Mouse (Mus musculus): ENCODE results near the gene Hist1h3c.
A peak's percentile ranks its signal among the peaks of the same experiment; 100 is the strongest.
"Not testable (repeated sequence)": the region's sequence is repeated elsewhere in the genome, so short reads cannot be mapped to it uniquely, and the experiment has no call there.

Hist1h3c gene

DNA sequence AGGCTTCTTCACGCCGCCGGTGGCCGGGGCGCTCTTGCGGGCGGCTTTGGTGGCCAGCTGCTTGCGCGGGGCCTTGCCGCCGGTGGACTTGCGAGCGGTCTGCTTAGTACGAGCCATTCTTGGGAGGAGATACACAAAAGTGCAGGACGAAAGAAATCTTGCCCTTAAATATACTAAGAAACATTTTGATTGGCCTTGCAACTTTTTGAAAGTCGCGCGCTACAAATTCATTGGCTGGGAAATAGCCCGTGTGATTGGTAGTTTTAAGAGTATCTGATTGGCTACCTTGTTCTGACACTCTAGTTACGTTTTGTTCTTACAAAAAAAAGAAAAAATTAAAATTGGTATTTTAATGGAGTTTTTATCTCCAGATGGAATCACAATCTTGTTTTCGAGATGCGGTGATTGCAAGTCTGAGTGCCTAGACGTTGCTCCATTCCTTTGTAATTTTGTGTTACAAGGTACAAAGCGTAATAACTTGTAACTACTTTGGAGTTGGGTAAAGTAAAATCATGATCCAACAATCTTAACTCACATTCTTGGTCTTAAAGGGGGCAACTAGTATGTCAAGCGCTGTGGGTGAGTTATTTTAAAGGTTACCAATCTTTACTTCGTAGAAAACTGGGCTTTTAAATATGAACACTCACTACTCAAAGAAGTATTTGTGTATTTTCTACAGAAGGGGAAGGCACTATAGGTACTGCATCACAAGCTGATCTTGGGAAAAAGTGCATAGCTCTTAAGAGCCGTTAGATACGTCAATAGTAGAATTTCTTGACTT lies at the start of gene Hist1h3c:
Gene Hist1h3c (minus strand): TSS at position 222 of the 781 bp plus-strand sequence.
- DNase-seq (ENCODE audit: low read depth, low spot score), result peak; percentile 89

DNA sequence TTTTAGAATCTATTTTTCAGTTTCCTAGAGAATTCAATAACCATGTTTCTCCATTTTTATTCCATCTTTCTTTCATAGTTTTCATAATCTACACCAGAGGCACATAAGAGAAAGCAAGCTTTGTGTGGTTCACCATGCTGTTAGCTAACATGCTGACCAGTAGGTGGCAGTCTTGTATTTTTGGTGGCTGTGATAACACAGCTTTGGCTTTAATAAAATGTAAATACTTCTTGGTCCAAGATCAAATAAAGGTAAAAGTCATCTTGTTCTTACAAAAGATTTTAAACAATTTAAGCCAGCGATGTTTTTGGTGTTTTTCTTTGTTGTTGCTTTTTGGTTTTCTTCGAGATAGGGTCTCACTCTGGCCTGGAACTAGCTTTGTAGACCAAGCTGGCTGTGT lies 47.1 kb upstream of the Hist1h3c start:
- DNase-seq (ENCODE audit: low read depth, low spot score), result peak; percentile 51

DNA sequence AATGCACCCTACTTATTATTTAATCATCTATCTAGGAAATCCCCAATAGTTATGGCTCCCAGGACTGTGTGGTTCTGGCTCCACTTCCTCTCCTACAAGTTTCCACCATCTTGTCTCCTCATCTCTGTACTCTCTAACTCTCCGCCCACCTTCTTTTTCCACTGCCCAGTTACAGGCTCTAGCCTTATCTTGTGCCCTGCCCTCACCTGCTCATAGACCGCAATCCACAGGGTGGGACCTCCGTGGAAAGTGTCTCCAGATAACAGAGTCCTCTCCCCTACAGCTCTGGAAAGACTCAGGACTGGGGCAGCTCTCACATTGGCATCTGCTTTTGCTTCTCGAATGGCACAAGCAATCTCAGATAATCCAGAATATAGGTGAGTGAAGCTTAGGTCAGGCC lies 33.6 kb upstream of the Hist1h3c start:
- DNase-seq (ENCODE audit: low read depth, low spot score), result no peak

DNA sequence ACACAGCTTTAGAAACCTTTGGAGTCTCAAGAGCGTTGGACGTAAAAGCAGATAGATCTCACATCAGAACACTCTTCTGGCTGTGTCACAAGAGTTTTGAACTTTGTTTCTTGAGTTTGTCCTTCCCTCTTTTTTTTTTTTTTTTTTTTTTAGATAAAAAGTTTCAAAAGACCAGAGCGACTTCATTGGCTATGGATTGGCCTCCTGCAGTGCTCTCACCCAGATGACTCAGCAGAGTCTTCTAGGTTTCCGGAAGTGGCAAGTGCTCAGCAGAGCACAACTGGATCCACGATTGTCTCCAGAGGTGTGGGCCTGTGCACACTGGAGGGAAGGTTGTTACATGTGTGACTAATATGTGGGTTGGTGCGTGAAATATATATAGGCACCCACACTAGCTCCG lies 32.9 kb upstream of the Hist1h3c start:
- DNase-seq (ENCODE audit: low read depth, low spot score), result no peak

DNA sequence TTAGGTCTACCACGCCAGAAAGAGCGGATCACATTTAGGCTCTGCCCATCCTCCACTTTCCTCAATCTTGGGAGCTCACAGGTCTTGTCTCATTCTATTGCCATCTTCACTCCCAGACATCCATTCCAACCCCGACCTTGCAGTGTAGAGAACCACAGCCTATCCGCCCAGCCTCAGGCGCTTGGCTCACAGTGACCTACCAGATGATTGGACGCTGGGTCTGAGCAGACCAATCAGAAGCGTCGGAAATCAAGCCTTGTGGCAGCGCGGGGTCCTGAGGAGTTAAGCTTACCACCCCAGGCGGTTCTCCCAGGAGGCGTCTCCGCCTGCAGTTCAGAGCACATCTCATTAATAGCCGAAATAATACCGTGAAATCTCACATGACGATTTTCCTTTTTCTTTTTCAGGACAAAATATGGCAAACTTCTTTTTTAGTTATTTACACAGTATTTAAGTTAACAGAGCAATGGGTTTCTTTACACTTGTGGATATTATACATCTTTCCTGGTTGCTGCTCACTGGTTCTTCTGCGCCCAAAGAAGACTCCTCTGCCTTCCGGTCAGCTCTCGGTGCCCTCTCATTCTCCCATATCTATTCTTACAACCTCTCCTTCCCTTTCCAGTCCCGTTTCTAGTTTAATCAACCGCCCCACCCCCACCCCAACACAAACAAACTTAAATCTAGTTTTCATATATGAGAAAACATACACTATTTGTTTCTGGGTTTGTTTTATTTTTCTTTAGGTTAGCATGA lies 27.3 kb upstream of the Hist1h3c start:
- peak; percentile 57 for DNase-seq (ENCODE audit: low read depth, low spot score)

DNA sequence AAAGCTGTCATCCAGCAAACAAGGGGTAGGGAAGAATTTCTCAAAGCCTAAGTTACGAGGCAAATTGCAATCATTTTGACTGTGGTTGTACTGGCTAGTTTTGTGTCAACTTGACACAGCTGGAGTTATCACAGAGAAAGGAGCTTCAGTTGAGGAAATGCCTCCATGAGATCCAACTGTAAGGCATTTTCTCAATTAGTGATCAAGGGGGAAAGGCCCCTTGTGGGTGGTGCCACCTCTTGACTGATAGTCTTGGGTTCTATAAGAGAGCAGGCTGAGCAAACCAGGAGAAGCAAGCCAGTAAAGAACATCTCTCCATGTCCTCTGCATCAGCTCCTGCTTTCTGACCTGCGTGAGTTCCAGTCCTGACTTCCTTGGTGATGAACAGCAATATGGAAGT lies 24.2 kb upstream of the Hist1h3c start, which contains the start of gene Trim38:
Gene Trim38 (plus strand): TSS at position 301 of the 400 bp plus-strand sequence.
- DNase-seq (ENCODE audit: low read depth, low spot score), result not testable (repeated sequence)

DNA sequence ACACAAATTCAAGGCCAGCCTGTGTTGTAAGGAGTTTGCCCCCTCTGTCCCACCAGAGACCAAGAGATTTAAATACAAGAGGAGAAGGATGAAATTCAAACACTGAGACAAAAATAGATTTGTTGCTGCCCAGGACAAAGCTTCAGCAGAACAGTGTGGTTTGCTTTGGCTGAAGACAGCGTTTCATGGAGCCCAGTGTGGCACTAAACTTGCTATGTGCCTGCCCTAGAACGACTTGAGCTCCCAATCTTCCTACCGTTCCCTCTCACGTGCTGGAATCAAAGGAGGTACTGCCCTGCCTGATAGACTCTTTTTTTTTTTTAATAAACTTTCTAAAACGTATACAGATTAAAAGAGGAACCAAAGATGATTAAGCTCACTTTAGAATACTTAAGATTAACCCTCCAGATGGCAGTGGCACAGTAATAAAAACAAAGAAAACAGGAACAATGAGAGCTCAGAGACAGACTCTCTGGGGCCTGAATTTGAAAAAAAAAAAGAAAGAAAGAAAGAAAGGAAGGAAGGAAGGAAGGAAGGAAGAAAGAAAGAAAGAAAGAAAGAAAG lies 23.5 kb upstream of the Hist1h3c start:
- no peak for DNase-seq (ENCODE audit: low read depth, low spot score)

DNA sequence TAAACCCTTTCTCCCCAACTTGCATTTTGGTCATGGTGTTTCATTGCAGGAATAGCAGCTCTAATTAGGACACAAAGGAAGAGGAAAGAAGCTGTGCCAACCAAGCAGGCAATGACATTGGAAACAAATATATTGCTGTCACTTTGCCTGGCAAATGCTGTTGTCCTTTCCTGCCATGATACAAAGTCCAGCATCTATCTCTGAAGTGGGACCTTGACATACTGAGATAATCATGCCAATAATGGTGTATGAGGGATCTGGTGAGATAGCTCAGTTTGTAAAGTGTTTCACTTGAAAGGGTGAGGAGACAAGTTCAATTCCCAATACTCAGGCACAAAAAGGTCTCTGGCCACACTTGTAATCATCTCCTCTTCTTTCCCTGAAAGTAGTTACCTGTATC lies 21.4 kb upstream of the Hist1h3c start:
- DNase-seq (ENCODE audit: low read depth, low spot score), result no peak

DNA sequence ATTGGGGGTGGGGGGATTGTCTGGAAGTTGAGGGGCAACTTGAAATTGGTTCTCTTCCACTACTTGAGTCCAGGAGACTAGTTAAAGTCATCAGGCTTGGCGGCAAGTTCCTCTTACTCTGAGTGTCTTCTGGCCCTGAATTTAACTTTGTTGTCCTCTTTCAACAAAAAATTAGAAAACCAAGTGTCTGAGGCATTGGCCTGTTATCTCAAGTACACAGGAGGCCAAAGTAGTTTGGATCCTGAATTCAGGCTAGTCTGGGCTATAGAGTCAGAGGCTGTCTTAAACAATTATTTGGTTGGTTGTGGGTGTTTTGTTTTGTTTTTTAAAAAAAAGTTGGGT lies 19.7 kb upstream of the Hist1h3c start:
- DNase-seq (ENCODE audit: low read depth, low spot score), result no peak

DNA sequence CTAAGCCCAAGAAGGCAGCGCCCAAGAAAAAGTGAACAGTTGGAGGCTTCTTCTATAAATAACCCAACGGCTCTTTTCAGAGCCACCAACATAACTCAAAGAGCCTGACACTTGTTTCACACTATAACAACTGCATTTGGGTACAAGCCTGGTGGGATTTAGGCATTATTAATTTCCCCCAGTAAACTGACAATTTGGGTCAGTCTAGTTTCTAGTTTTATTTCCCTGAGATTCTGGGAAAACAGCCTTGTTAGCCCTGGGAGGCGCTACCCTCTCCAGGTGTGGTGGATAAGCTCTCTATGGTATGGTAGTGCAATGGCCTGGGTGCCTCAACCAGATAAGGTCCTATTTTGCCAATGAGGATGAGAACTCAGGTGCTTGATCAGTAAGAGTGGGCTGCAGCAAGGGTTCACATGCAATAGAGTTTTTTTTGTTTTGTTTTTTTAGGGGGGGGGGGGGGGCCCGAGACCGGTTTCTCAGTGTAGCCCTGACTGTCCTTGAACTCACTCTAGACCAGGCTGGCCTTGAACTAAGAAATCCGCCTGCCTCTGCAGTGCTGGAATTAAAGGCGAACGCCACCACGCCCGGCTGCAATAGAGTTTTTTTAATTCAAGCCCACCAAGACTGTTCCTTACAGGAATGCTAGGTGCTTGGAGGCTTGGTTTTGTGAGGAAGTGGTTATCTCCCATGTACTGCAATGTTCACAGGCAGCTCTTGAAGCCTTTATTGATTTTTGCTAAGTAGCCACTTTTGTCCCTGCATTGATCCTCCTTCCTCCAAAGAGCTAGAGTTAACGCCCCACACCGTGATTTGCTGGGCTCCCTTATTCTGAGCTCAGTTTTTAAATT lies 19.1 kb upstream of the Hist1h3c start:
- DNase-seq (ENCODE audit: low read depth, low spot score), result no peak

DNA sequence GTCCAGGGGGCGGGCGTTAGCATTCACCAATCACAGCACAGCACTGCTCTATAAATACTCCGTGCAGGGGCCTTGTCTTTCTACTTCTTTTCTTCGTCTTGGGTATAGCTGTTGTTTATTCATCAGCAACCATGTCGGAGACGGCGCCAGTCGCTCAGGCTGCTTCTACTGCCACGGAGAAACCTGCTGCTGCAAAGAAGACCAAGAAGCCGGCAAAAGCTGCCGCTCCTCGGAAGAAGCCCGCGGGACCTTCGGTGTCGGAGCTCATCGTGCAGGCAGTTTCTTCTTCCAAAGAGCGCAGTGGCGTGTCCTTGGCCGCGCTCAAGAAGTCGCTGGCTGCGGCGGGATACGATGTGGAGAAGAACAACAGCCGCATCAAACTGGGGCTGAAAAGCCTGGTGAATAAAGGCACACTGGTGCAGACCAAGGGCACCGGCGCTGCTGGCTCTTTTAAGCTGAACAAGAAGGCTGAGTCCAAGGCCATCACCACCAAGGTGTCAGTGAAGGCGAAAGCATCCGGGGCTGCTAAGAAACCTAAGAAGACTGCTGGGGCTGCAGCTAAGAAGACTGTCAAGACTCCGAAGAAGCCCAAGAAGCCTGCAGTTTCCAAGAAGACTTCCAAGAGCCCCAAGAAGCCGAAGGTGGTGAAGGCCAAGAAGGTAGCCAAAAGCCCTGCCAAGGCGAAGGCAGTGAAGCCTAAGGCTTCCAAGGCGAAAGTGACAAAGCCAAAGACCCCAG lies 18.4 kb upstream of the Hist1h3c start, which contains the start of gene Hist1h1a:
Gene Hist1h1a (plus strand): TSS at position 81 of the 738 bp plus-strand sequence.
- DNase-seq (ENCODE audit: low read depth, low spot score), result peak; percentile 86

DNA sequence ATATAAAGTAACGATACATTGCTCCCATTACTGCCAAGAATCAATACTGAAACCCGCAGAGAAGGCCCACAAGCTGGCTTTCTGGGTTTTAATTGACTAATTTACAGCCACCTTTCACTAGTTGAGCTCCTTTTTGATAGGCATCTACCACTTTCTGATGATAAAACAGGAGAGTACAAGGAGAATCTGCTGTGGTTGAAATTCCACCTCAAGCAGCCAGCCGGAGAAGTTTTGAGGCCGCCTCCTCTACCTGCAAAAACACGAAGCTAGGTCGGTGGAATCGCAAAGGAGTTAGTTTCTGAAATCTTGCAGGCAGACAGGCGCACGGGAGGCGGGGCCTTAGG lies 17.8 kb upstream of the Hist1h3c start:
- DNase-seq (ENCODE audit: low read depth, low spot score), result no peak

DNA sequence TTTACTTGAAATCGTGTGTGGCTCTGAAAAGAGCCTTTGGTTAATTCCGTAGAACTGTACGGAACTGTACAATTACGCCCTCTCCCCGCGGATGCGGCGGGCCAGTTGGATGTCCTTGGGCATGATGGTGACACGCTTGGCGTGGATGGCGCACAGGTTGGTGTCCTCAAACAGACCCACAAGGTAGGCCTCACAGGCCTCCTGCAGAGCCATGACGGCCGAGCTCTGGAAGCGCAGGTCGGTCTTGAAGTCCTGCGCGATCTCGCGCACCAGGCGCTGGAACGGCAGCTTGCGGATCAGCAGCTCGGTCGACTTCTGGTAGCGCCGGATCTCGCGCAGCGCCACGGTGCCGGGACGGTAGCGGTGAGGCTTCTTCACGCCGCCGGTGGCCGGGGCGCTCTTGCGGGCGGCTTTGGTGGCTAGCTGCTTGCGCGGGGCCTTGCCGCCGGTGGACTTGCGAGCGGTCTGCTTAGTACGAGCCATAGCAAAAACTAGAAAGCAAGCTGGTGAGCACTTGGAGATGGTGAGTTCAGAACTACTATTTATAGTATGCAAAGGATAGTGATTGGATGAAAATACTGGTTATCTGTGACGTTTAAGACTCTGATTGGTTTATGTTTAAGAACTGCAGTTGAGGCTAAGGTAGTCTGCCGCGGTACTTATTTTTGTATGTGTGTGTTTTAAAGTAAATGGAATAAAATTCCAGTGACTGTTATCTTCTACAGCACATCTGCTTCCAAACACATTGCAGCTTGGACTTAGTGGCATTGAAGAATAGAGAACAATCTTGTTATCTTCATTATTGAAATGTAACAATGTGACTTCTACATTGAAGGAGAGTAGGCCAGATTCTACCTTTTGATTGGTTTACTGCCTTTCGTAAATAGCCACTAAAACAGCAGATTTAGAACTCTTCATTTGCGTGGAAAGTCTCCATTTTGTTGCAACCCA lies 16.7 kb upstream of the Hist1h3c start, which contains the start of gene Hist1h3a:
Gene Hist1h3a (minus strand): TSS at position 516 of the 951 bp plus-strand sequence.
- DNase-seq (ENCODE audit: low read depth, low spot score), result peak; percentile 79

DNA sequence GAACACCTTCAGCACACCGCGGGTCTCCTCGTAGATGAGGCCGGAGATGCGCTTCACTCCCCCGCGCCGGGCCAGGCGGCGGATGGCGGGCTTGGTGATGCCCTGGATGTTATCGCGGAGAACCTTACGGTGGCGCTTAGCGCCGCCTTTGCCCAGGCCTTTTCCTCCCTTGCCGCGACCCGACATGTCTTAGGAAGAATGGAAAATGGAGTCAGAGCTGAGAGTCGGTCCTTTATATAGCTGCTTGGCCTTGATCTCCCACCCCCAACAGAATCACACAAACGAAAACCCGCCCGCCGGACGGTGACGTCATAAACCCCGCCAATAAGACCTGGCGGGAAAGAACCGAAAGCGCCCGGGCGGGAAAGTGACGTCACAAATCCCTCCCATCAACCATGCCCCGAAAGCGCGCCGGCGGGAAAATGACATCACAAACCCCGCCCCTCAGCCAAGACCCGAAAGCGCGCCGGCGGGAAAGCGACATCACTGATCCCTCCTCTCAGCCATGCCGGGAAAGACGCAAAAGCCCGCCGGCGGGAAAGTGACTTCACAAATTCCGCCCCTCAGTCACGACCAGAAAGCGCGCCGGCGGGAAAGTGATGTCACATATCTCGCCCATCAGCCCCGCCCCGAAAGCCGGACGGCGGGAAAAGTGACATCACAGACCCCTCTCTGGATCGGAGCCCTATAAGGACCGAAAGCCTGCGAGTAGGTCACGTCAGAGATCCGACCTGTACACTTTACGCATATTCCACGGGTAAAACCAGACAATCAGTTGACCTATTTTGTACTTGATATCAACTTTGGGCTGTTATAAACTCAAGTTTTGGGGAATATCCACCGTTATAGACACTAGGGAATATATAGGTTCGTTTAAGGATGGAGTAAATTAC lies 15.8 kb upstream of the Hist1h3c start, which contains the start of gene Hist1h4a:
Gene Hist1h4a (minus strand): TSS at position 259 of the 893 bp plus-strand sequence.
- peak; percentile 96 for DNase-seq (ENCODE audit: low read depth, low spot score)

DNA sequence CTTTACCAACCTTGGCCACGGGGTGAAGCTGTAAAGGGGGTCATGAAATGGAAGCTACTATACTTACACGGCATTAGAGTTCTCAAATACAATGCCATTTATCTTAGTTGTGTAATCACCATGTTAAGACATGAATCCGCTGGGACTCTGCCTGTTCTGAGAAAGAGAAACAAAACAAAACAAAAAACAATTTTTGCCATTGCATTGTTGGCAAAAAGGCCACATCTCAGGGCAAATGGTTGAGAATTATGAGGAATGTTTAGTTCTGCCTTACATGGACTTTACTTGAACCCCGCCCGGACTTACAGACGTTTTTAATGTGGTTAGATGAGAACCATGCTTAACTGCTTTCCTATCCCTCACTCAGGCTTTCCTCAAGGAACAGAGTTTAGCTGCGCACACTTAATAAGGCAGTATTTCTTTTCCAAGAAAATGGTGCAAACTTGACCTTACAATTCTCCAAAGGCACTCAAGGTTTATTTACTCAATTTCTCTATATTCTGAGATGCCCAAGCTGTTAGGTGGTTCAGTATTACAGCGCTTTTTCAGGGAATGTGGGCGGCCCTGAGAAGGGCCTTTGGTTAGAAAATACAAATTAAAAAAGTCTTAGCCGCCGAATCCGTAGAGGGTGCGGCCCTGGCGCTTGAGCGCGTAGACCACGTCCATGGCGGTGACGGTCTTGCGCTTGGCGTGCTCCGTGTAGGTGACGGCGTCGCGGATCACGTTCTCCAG lies 15.0 kb upstream of the Hist1h3c start:
- no peak for DNase-seq (ENCODE audit: low read depth, low spot score)

DNA sequence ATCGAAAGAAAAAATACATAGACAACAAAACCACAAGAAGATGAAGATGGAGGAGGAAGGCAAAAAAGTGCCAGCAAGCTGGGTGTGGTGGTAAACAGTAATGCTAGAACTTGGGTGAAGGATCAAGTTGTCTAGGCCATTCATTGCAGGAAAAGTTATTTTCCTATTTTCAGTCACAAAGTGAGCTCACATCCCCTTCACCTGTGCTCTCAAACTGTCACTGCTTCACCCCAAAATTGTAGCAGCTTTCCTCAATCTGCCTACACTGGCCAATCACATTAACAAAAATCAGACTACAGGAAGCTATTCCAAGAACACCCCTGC lies 14.5 kb upstream of the Hist1h3c start:
- DNase-seq (ENCODE audit: low read depth, low spot score), result no peak

DNA sequence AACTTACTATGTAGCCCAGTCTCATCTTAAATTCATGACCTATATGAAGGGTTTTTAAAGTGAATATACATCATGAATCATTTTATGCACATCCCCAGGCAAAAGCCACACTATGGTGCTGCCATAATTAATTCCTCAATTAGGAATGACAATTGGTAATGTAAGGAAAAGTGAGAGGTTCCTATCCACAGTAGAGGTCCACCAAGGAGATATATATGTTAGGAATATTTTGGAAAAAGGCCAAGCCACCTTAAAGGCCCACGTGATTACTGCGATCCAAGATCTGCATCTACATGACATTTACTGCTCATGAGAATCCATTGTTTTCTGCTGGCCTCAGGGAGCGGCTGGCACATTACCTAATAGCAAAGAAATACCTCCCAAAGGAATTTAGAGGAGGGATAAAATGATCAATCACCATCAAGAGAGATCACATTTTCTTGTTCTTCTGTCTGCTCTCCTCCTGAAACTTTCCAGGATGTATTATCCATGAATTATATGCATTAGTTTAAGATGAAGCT lies 13.9 kb upstream of the Hist1h3c start:
- no peak for DNase-seq (ENCODE audit: low read depth, low spot score)

DNA sequence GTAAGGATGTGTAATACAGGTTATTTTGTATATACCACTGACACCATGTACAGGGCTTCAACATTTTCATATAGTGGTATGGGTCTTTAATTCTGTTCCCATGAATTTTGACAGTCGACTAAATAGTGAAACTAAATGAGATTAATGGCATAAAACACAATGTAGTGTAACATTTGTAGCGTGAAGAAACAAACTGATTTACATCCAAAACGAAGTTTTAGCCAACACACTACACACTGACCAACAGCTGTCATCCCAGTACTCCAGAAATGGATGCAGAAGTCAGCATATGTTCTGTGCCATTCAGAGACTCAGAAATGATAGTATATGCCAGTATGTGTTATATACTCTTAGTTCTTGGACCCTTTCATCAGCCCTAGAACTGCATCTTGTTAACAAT lies 12.5 kb upstream of the Hist1h3c start:
- no peak for DNase-seq (ENCODE audit: low read depth, low spot score)
